Mouse (Mus musculus) midbrain, embryonic 13.5 days (tissue): Measurements from ENCODE around the gene Xxylt1. TPM values are rescaled to one million over a fixed set of nuclear protein-coding genes. Genes with fewer than 3 reads are reported as not detected.

Source experiments
- ATAC-seq: fragments of 200-750 bp; cut with Nextera tagmentation; 2 replicates; pipeline ENCODE4 v1.8.0; 2017; ENCODE audit warnings: mild to moderate bottlenecking, moderate TSS enrichment, moderate library complexity
- H3K27ac ChIP-seq: fragments of 300-500 bp; sonication (generic); 2 replicates; pipeline ENCODE4 v1.5.1; 2015; ENCODE audit warnings: inconsistent platforms, mild to moderate bottlenecking, moderate library complexity
- H3K27me3 ChIP-seq: fragments of 300-500 bp; sonication (generic); 2 replicates; pipeline ENCODE4 v1.6.1; 2015; ENCODE audit warnings: mild to moderate bottlenecking, inconsistent platforms
- H3K36me3 ChIP-seq: fragments of 300-500 bp; sonication (generic); 2 replicates; pipeline ENCODE4 v1.6.1; 2015; ENCODE audit warnings: mild to moderate bottlenecking, inconsistent platforms
- H3K4me1 ChIP-seq: fragments of 300-500 bp; sonication (generic); replicated peaks from 2 replicates; pipeline ENCODE4 v1.6.1; 2015; ENCODE audit warnings: inconsistent platforms
- H3K4me2 ChIP-seq: fragments of 300-500 bp; sonication (generic); replicated peaks from 2 replicates; pipeline ENCODE4 v1.6.1; 2015; ENCODE audit warnings: moderate library complexity, mild to moderate bottlenecking, inconsistent platforms
- H3K4me3 ChIP-seq: fragments of 300-500 bp; sonication (generic); replicated peaks from 2 replicates; pipeline ENCODE4 v1.5.1; 2015; ENCODE audit warnings: mild to moderate bottlenecking, inconsistent platforms
- H3K9ac ChIP-seq: fragments of 300-500 bp; sonication (generic); replicated peaks from 2 replicates; pipeline ENCODE4 v1.6.1; 2015; ENCODE audit warnings: mild to moderate bottlenecking, inconsistent platforms
- H3K9me3 ChIP-seq: fragments of 300-500 bp; sonication (generic); 2 replicates; pipeline ENCODE4 v1.6.1; 2016; ENCODE audit warnings: mild to moderate bottlenecking, inconsistent platforms
- WGBS: fragments of 180-500 bp; shearing (Covaris S2); methylation state at CpG from one replicate; pipeline ENCODE4 v1.1.7; 2015; 5-methylcytosine and 5-hydroxymethylcytosine counted together
- polyA plus RNA-seq: library from polyadenylated mRNA; unstranded; fragments of >200 nt; fragmentation: Nextera tagmentation; extraction: Ambion mirVana; gene quantifications from 2 replicates; pipeline ENCODE4 v1.2.1, GENCODE M21; 2015

Gene Xxylt1
- polyA plus RNA-seq, 1 experiment from 2014 or later, result 8.8 TPM

DNA sequence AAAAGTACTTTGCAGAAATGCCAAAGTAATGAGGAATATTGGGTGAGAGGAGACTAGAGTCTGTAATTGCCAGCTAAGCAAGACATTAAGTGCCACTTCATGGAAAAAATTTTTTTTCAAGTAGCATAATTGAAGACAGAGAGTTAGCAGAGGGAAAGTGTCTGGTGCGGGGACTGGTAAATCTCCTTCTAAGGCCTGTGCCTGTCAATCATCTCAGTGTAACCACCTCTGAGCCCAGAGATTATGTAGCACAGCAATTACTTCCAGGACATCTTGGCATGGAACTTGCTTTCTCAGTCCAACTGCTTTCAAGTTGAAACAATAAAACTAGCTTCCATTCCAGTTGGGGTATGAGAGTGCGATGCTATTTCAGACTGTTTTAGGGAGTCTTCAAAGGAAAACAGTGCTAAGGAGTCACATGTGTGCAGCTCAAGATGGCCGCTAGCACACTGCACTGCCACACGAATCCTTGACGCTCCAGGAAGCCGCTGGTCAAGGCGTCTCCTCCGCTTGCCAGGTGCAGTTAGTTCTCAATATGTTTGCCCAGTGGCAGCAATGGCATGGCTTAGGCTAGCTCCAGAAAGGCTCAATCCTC is 45.5 kb downstream of the Xxylt1 start:
- 89% methylated on average over 8 of the region's 8 CpGs for WGBS
- Histone ChIP-seq H3K4me2 (no peak overlapping the region), H3K27me3 (no peaks in the 10 kb centered on the region), H3K27ac (no peak overlapping the region), H3K4me1 (peaks cover 13% of the 10 kb centered on the region), H3K4me3 (no peak overlapping the region), H3K9me3 (0 out of 2 replicates have a peak, but pooled peaks cover 2% of the 10 kb centered on the region), H3K36me3 (no peaks in the 10 kb centered on the region), H3K9ac (no peak overlapping the region)
- ATAC-seq, result no peak

DNA sequence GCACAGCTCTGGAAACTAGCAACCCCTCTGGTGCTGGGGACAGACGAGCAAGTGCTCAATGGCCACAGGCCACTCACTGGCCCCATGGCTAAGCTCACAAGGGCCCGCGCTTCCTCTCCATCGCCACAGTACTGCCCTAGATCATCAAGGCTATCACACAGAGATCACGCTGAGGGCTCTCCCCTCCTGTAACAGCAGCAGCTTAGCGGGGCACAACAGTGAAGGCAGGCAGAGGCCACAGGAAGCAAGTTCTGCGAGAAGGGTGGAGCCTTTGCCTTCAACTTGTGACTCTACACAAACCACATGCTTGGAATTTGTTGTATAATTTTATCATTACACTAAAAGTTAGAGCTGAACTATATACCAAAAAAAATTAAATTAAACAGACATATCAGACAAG is 46.0 kb downstream of the Xxylt1 start:
- no peaks in the 10 kb centered on the region for H3K36me3 ChIP-seq
- WGBS, result 69% methylated on average over 7 of the region's 7 CpGs
- no peak overlapping the region for H3K4me3 ChIP-seq

DNA sequence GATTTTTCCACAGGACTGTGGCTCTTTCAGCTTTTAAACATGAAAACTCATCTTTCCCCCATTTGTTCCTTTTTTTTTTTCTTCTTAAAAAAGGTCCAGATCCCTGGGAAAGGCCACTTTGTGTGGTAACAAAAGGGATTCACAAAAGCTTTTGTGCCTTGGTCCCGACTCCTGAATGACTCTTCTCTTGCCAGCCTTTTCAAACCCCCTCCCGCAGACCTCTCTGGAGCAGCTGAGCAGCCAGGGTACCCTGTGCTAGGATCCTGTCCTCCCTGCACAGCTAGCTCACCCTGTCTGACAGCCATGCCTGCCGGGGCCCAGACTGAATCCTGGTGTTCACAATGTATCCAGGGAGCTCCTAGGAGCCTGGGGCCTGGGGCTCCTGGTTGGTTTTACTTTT is 47.2 kb downstream of the Xxylt1 start:
- ATAC-seq, result no peak
- Histone ChIP-seq H3K9me3 (0 out of 2 replicates have a peak, but pooled peaks cover under 1% of the 10 kb centered on the region), H3K4me1 (peaks cover 21% of the 10 kb centered on the region), H3K27ac (peak overlapping the region; percentile 54; the same call in 1 of the 2 replicates), H3K9ac (no peak overlapping the region), H3K36me3 (no peaks in the 10 kb centered on the region), H3K4me3 (no peak overlapping the region), H3K27me3 (no peaks in the 10 kb centered on the region), H3K4me2 (no peak overlapping the region)
- WGBS, result 3% methylated on average over 3 of the region's 3 CpGs

More for the DNA sequence above, 46.0 kb downstream of the Xxylt1 start:
- no peaks in the 10 kb centered on the region for H3K27me3 ChIP-seq
- H3K27ac ChIP-seq, result no peak overlapping the region
- no peak overlapping the region for H3K9ac ChIP-seq
- H3K9me3 ChIP-seq, result 0 out of 2 replicates have a peak, but pooled peaks cover 2% of the 10 kb centered on the region
- ATAC-seq, result no peak
- no peak overlapping the region for H3K4me2 ChIP-seq
- peaks cover 17% of the 10 kb centered on the region for H3K4me1 ChIP-seq

DNA sequence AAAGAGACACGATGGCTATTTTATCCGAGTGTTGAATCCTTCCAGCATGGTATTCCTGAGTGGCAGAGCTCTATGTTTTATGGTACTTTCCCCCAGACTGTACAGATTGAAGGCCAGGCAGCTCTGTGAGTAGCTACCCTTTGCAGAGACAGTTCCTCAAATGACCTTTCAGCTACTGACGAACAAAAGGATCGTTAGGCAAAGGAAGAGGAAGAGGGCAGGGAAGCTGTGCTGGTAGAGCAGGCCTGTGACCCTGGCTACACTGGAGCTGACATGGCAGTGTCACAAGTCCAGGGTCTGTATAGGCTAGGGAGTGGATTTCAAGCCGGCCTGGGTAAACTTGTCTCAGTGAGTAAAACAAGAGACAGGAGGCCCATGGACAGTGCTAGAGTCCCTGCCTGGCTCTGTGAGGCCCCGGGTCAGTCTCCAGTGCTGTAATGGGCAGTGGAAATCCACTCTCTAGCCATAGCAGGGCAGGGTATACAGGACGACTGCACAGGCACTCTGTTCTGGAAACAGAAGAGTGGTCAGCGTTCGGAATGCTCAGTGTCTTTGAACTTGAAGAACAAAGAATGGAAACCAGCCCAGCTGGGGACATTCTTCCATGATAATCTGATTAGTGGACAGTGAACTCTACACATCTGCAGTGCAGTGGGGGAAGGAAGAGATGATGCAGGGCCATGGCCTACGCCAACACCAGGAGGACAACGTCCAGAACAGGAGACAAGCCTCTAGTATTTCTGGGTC is 51.3 kb downstream of the Xxylt1 start:
- Histone ChIP-seq H3K36me3 (no peaks in the 10 kb centered on the region), H3K27ac (no peak overlapping the region), H3K9ac (no peak overlapping the region), H3K4me3 (no peak overlapping the region), H3K27me3 (no peaks in the 10 kb centered on the region), H3K4me1 (peaks cover 21% of the 10 kb centered on the region), H3K4me2 (no peak overlapping the region), H3K9me3 (no peaks in the 10 kb centered on the region)
- WGBS, result 56% methylated on average over 11 of the region's 11 CpGs
- ATAC-seq, result no peak

DNA sequence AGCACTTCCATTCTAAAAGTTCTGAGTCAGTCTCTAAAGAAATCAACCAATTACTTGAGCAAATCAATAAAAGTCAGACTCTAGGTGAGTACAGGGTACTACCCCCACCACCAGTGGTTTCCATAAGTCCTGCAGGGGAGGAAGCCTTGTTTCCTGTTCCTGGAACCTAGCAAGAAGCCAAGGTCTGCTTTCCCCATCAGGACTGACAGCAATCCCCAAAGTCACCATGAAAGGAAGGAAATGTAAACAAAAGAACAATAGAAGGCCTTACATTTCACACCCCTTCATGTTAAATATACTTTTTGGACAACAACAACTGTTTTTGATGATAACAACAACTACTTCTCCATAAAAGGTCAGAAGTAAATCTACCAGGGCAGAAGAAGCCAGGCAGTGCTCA is 53.6 kb downstream of the Xxylt1 start:
- Histone ChIP-seq H3K9me3 (no peaks in the 10 kb centered on the region), H3K9ac (no peak overlapping the region)

DNA sequence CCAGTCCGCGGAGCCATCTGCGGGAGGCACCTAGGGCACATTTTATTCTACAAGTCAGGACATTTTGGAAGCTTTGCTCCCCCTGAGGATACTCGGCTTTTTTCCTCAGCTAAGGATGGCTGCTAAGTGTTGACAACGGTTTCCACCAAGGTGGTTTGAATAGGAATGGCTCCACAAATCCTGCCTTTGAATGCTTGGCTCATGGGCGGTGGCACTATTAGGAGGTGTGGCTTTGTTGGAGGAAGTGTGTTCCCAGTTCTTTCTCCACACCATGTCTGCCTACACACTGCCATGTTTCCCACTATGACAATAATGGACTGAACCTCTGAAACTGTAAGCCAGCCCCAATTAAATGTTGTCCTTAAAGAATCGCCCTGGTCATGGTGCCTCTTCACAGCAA is 55.7 kb downstream of the Xxylt1 start:
- Histone ChIP-seq H3K27ac (no peak overlapping the region), H3K4me1 (peaks cover 46% of the 10 kb centered on the region), H3K4me2 (no peak overlapping the region), H3K27me3 (no peaks in the 10 kb centered on the region), H3K4me3 (no peak overlapping the region), H3K9ac (no peak overlapping the region), H3K36me3 (no peaks in the 10 kb centered on the region), H3K9me3 (no peaks in the 10 kb centered on the region)
- no peak for ATAC-seq
- WGBS, result 89% methylated on average over 7 of the region's 7 CpGs

More for the DNA sequence above, 53.6 kb downstream of the Xxylt1 start:
- Histone ChIP-seq H3K27me3 (no peaks in the 10 kb centered on the region), H3K4me3 (no peak overlapping the region), H3K27ac (no peak overlapping the region), H3K36me3 (no peaks in the 10 kb centered on the region), H3K4me1 (peaks cover 28% of the 10 kb centered on the region), H3K4me2 (no peak overlapping the region)
- no peak for ATAC-seq

DNA sequence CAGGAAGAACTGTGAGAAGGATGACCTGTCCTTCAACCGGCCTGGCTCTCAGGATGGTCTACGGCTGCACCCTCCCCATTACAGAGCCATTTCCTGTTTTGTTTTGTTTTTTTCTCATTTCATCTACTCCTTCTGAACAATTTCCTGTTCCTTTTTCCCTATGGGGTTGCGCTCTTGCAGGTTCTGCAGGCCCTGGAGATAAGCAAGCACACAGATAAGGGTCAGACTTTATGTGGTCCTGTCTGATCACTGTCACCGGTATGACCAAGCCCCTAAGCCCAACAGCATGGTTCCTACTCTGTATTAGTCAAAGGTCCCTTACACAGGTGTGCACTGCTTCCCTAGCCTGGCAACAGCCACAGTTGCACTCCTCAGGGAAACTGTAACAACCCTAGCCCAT is 56.2 kb downstream of the Xxylt1 start:
- Histone ChIP-seq H3K9me3 (no peaks in the 10 kb centered on the region), H3K27me3 (no peaks in the 10 kb centered on the region), H3K27ac (no peak overlapping the region), H3K36me3 (no peaks in the 10 kb centered on the region), H3K4me3 (no peak overlapping the region), H3K9ac (no peak overlapping the region), H3K4me2 (no peak overlapping the region), H3K4me1 (peaks cover 41% of the 10 kb centered on the region)
- no peak for ATAC-seq
- WGBS, result 87% methylated on average over 4 of the region's 4 CpGs

DNA sequence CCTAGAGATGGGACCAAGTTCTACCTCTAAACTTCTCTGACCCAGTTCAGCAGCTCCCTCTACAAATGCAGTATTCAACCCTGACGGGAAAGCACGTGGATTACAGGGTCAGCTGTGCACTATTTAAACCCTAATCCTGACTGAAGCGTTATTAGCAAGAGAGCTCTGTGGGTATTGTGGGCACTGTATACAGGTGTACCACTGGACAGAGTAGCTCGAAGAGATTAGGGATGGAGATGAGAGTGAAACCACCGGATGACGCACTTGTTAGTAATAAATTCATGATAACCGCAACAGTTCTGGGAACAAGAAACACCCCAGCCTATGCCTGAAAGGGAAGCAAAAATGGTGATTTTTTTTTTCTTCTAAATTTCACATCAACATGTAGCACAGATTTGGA is 57.0 kb downstream of the Xxylt1 start:
- no peak overlapping the region for H3K4me2 ChIP-seq
- no peaks in the 10 kb centered on the region for H3K27me3 ChIP-seq
- H3K4me1 ChIP-seq, result peaks cover 35% of the 10 kb centered on the region
- H3K9ac ChIP-seq, result no peak overlapping the region
- 47% methylated on average over 7 of the region's 7 CpGs for WGBS
- 0 out of 2 replicates have a peak, but pooled peaks have one; percentile 40 for ATAC-seq
- no peak overlapping the region for H3K27ac ChIP-seq
- H3K36me3 ChIP-seq, result no peaks in the 10 kb centered on the region
- no peaks in the 10 kb centered on the region for H3K9me3 ChIP-seq
- H3K4me3 ChIP-seq, result no peak overlapping the region

DNA sequence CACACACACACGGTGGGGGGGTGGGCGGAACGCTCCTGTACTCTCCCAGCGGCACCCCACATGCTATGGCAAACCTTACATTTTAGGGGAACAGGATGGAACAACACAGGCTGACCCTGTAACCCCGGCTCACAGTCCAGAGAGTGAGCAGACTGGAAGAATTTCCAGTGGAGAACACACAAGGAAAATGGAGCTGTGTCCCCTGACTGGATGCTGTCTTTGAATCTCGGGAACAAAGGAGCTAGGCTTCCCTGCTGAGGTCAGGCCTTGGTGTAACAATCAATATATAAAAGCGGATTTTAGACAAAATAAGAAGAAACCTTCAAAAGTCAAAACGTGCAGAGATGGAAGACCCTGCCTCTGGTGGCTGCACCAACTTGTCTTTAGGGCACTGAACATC is 57.4 kb downstream of the Xxylt1 start:
- no peaks in the 10 kb centered on the region for H3K36me3 ChIP-seq
- no peak overlapping the region for H3K9ac ChIP-seq
- H3K4me3 ChIP-seq, result no peak overlapping the region
- 52% methylated on average over 8 of the region's 8 CpGs for WGBS
- no peak overlapping the region for H3K4me2 ChIP-seq
- H3K27ac ChIP-seq, result no peak overlapping the region
- H3K27me3 ChIP-seq, result no peaks in the 10 kb centered on the region
- ATAC-seq, result 0 out of 2 replicates have a peak, but pooled peaks have one; percentile 22
- peaks cover 35% of the 10 kb centered on the region for H3K4me1 ChIP-seq
- H3K9me3 ChIP-seq, result no peaks in the 10 kb centered on the region

DNA sequence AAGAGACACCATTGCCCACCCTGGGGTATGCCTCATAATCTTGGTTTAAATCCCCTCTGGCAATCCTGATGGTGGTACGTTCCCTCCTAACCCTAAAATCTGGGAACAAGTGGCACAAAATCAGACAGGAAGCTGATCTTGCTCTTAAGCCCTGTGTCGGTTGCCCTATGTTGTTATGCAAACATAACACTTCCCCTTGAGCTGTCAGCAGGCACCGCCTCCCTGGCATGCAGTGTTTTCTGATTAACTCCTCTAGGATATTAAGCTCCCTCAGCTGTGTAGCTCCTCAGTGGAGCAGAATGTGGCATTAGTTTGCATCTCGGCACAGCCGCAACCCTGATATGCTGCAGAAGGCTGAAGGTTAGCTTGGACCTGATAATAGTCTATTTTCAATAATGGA is 58.9 kb downstream of the Xxylt1 start:
- no peaks in the 10 kb centered on the region for H3K27me3 ChIP-seq
- no peaks in the 10 kb centered on the region for H3K36me3 ChIP-seq
- no peak overlapping the region for H3K9ac ChIP-seq
- H3K4me3 ChIP-seq, result no peak overlapping the region
- H3K4me2 ChIP-seq, result no peak overlapping the region
- H3K9me3 ChIP-seq, result no peaks in the 10 kb centered on the region
- H3K27ac ChIP-seq, result no peak overlapping the region
- 36% methylated on average over 5 of the region's 5 CpGs for WGBS
- no peak for ATAC-seq
- H3K4me1 ChIP-seq, result peaks cover 35% of the 10 kb centered on the region

DNA sequence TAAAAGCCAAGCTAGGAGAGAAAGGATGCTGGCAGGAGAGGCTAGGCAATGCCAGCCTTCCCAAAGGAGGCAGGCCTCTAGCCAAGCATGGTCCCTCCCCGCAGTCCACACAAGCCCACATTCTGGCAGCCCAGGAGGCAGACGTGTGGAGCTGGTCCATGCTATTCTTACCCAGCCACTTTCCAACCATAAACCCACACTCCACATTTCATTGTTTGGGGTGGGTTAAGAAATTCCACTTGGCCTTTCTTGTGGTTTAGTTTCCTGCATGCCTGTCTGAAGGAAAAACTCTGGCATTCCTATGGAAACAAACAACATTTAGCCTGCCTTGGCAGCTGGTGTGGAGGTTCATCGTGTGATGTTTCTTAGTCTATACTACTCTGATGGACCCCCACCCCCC is 61.7 kb downstream of the Xxylt1 start:
- peaks cover 33% of the 10 kb centered on the region for H3K4me1 ChIP-seq
- H3K9me3 ChIP-seq, result no peaks in the 10 kb centered on the region
- H3K27ac ChIP-seq, result no peak overlapping the region
- H3K36me3 ChIP-seq, result no peaks in the 10 kb centered on the region
- WGBS, result 86% methylated on average over 3 of the region's 3 CpGs
- no peaks in the 10 kb centered on the region for H3K27me3 ChIP-seq
- H3K4me2 ChIP-seq, result no peak overlapping the region
- ATAC-seq, result no peak
- no peak overlapping the region for H3K9ac ChIP-seq
- H3K4me3 ChIP-seq, result no peak overlapping the region

DNA sequence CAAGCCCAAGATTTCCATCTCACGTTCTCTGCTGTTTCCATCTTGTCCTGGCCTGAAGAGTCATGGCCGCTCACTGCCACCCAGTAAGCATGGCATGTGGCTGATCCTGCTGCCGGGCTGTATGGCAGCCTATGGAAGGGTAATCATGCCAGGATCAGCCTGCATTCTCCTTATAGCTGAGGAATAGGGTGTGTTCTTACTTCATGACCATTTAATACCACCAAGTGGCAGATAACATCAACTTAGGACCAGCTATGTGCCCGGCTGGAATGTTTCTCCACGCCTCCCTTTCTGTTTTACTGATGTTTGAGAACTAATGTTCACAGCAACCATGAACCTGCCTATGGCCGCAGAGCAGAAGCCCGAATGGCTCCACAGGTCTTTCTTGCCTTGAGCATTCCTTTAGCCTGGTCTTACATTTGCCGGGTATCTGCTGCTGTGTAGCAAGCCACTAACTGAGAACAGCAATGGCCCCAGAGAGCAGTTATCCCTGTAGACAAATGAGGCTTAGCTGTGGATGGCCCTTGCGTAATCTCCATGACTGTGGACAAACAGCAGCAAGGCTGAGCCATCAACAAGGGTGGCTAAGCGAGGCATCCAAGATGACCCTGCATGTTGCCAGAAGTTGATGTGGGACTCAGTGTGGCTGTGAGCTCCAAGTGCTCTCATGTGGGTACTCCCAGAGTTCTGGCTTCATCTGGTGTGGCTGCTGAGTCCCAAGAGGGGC is 63.4 kb downstream of the Xxylt1 start:
- H3K4me3 ChIP-seq, result no peak overlapping the region
- ATAC-seq, result no peak
- H3K36me3 ChIP-seq, result no peaks in the 10 kb centered on the region
- no peak overlapping the region for H3K27ac ChIP-seq
- no peaks in the 10 kb centered on the region for H3K9me3 ChIP-seq
- no peak overlapping the region for H3K4me2 ChIP-seq
- H3K4me1 ChIP-seq, result peaks cover 21% of the 10 kb centered on the region
- no peaks in the 10 kb centered on the region for H3K27me3 ChIP-seq
- 97% methylated on average over 10 of the region's 10 CpGs for WGBS
- no peak overlapping the region for H3K9ac ChIP-seq
